Mouse (Mus musculus): Measurements from ENCODE around the gene Trim15. TPM values are rescaled to one million over a fixed set of nuclear protein-coding genes. Genes with fewer than 3 reads are reported as not detected.

The Trim15 gene
- polyA plus RNA-seq, 1 experiment from 2014 or later = 0.51 TPM

GRCm38 (mm10) chr17:36883350-36883749 is 16.3 kb upstream of the Trim15 start:
- ATAC-seq (ENCODE audit: low FRiP score) = no peak

GRCm38 (mm10) chr17:36874636-36875035 is 7.6 kb upstream of the Trim15 start:
- Histone ChIP-seq H3K36me3 (ENCODE audit: control insufficient read depth, insufficient read depth, low read length) (no peaks in the 10 kb centered on the region), H3K9me3 (ENCODE audit: control insufficient read depth, low read length) (no peaks in the 10 kb centered on the region), H3K27ac (ENCODE audit: low read depth, low read length) (no peak overlapping the region), H3K4me1 (ENCODE audit: control insufficient read depth, insufficient read depth, low read length) (no peaks in the 10 kb centered on the region), H3K4me2 (no peak overlapping the region), H3K4me3 (ENCODE audit: low read depth, low read length) (no peak overlapping the region), H3K9ac (ENCODE audit: low read length) (no peak overlapping the region), H3K27me3 (ENCODE audit: control insufficient read depth, insufficient read depth, low read length) (no peaks in the 10 kb centered on the region)
- DNase-seq (ENCODE audit: low spot score, missing footprints) = no peak
- 75% methylated on average over 4 of the region's 4 CpGs for WGBS
- ATAC-seq (ENCODE audit: low FRiP score) = no peak

More at GRCm38 (mm10) chr17:36883350-36883749, 16.3 kb upstream of the Trim15 start:
- Histone ChIP-seq H3K4me1 (ENCODE audit: control insufficient read depth, insufficient read depth, low read length) (no peaks in the 10 kb centered on the region), H3K9me3 (ENCODE audit: control insufficient read depth, low read length) (no peaks in the 10 kb centered on the region), H3K4me3 (ENCODE audit: low read depth, low read length) (no peak overlapping the region), H3K27ac (ENCODE audit: low read depth, low read length) (no peak overlapping the region), H3K9ac (ENCODE audit: low read length) (no peak overlapping the region), H3K27me3 (ENCODE audit: control insufficient read depth, insufficient read depth, low read length) (no peaks in the 10 kb centered on the region), H3K36me3 (ENCODE audit: control insufficient read depth, insufficient read depth, low read length) (no peaks in the 10 kb centered on the region), H3K4me2 (no peak overlapping the region)
- no peak for DNase-seq (ENCODE audit: low spot score, missing footprints)
- WGBS = 82% methylated on average over 2 of the region's 2 CpGs

- H3K4me2 ChIP-seq = no peak overlapping the region
- no peak for ATAC-seq (ENCODE audit: low FRiP score)
- H3K27me3 ChIP-seq (ENCODE audit: control insufficient read depth, insufficient read depth, low read length) = 0 out of 2 replicates have a peak, but pooled peaks cover 2% of the 10 kb centered on the region
- H3K36me3 ChIP-seq (ENCODE audit: control insufficient read depth, insufficient read depth, low read length) = no peaks in the 10 kb centered on the region
- no peaks in the 10 kb centered on the region for H3K9me3 ChIP-seq (ENCODE audit: control insufficient read depth, low read length)
- H3K4me1 ChIP-seq (ENCODE audit: control insufficient read depth, insufficient read depth, low read length) = no peaks in the 10 kb centered on the region
- H3K27ac ChIP-seq (ENCODE audit: low read depth, low read length) = no peak overlapping the region
- peak; percentile 62 for DNase-seq (ENCODE audit: low spot score, missing footprints)
- no peak overlapping the region for H3K9ac ChIP-seq (ENCODE audit: low read length)
- WGBS = 77% methylated on average over 25 of the region's 25 CpGs
- H3K4me3 ChIP-seq (ENCODE audit: low read depth, low read length) = no peak overlapping the region
These were observed 3.2 kb upstream of the Trim15 start for GRCm38 (mm10) chr17:36869955-36870810.

- H3K9me3 ChIP-seq (ENCODE audit: control insufficient read depth, low read length) = no peaks in the 10 kb centered on the region
- H3K27ac ChIP-seq (ENCODE audit: low read depth, low read length) = no peak within 1 kb of the TSS
- H3K4me1 ChIP-seq (ENCODE audit: control insufficient read depth, insufficient read depth, low read length) = no peaks in the 10 kb centered on the region
- H3K4me2 ChIP-seq = no peak within 1 kb of the TSS
- no peak within 1 kb of the TSS for H3K9ac ChIP-seq (ENCODE audit: low read length)
- no peak within 1 kb of the TSS for H3K4me3 ChIP-seq (ENCODE audit: low read depth, low read length)
- no peaks in the 10 kb centered on the region for H3K36me3 ChIP-seq (ENCODE audit: control insufficient read depth, insufficient read depth, low read length)
- DNase-seq (ENCODE audit: low spot score, missing footprints) (peak; percentile 65), ATAC-seq (ENCODE audit: low FRiP score) (no peak)
- 85% methylated on average over 4 of the region's 4 CpGs for WGBS
- H3K27me3 ChIP-seq (ENCODE audit: control insufficient read depth, insufficient read depth, low read length) = 0 out of 2 replicates have a peak, but pooled peaks cover 2% of the 10 kb centered on the region
These were observed 2.4 kb upstream of the Trim15 start, which contains the start of gene Trim10 for GRCm38 (mm10) chr17:36869284-36869954. Gene Trim10 (plus strand): TSS chr17:36869574.

- Histone ChIP-seq H3K4me2 (no peak overlapping the region), H3K27ac (ENCODE audit: low read depth, low read length) (no peak overlapping the region), H3K4me3 (ENCODE audit: low read depth, low read length) (no peak overlapping the region), H3K9ac (ENCODE audit: low read length) (no peak overlapping the region), H3K36me3 (ENCODE audit: control insufficient read depth, insufficient read depth, low read length) (no peaks in the 10 kb centered on the region), H3K9me3 (ENCODE audit: control insufficient read depth, low read length) (no peaks in the 10 kb centered on the region), H3K27me3 (ENCODE audit: control insufficient read depth, insufficient read depth, low read length) (0 out of 2 replicates have a peak, but pooled peaks cover 2% of the 10 kb centered on the region), H3K4me1 (ENCODE audit: control insufficient read depth, insufficient read depth, low read length) (no peaks in the 10 kb centered on the region)
- DNase-seq (ENCODE audit: low spot score, missing footprints) (peak; percentile 77), ATAC-seq (ENCODE audit: low FRiP score) (no peak)
- 81% methylated on average over 2 of the region's 2 CpGs for WGBS
These were observed 1.8 kb upstream of the Trim15 start for GRCm38 (mm10) chr17:36868836-36869235.

- Histone ChIP-seq H3K4me1 (ENCODE audit: control insufficient read depth, insufficient read depth, low read length) (no peaks in the 10 kb centered on the region), H3K9ac (ENCODE audit: low read length) (no peak overlapping the region), H3K27me3 (ENCODE audit: control insufficient read depth, insufficient read depth, low read length) (no peaks in the 10 kb centered on the region), H3K4me3 (ENCODE audit: low read depth, low read length) (no peak overlapping the region), H3K27ac (ENCODE audit: low read depth, low read length) (no peak overlapping the region), H3K9me3 (ENCODE audit: control insufficient read depth, low read length) (no peaks in the 10 kb centered on the region), H3K36me3 (ENCODE audit: control insufficient read depth, insufficient read depth, low read length) (peaks cover 7% of the 10 kb centered on the region), H3K4me2 (no peak overlapping the region)
- ATAC-seq (ENCODE audit: low FRiP score) = no peak
- 78% methylated on average over 2 of the region's 2 CpGs for WGBS
- DNase-seq (ENCODE audit: low spot score, missing footprints) = peak; percentile 26
These were observed 5.3 kb downstream of the Trim15 start for GRCm38 (mm10) chr17:36861680-36862079.

GRCm38 (mm10) chr17:36858181-36858580 is 8.8 kb downstream of the Trim15 start:
- no peak for DNase-seq (ENCODE audit: low spot score, missing footprints)
- Histone ChIP-seq H3K27ac (ENCODE audit: low read depth, low read length) (no peak overlapping the region), H3K4me3 (ENCODE audit: low read depth, low read length) (no peak overlapping the region), H3K4me1 (ENCODE audit: control insufficient read depth, insufficient read depth, low read length) (no peaks in the 10 kb centered on the region), H3K36me3 (ENCODE audit: control insufficient read depth, insufficient read depth, low read length) (peaks cover 17% of the 10 kb centered on the region), H3K27me3 (ENCODE audit: control insufficient read depth, insufficient read depth, low read length) (no peaks in the 10 kb centered on the region), H3K4me2 (no peak overlapping the region), H3K9me3 (ENCODE audit: control insufficient read depth, low read length) (no peaks in the 10 kb centered on the region), H3K9ac (ENCODE audit: low read length) (no peak overlapping the region)
- 91% methylated on average over 3 of the region's 3 CpGs for WGBS
- ATAC-seq (ENCODE audit: low FRiP score) = no peak

- Histone ChIP-seq H3K4me1 (ENCODE audit: control insufficient read depth, insufficient read depth, low read length) (no peaks in the 10 kb centered on the region), H3K27me3 (ENCODE audit: control insufficient read depth, insufficient read depth, low read length) (no peaks in the 10 kb centered on the region), H3K9me3 (ENCODE audit: control insufficient read depth, low read length) (no peaks in the 10 kb centered on the region), H3K27ac (ENCODE audit: low read depth, low read length) (no peak overlapping the region), H3K4me3 (ENCODE audit: low read depth, low read length) (no peak overlapping the region), H3K9ac (ENCODE audit: low read length) (no peak overlapping the region), H3K4me2 (no peak overlapping the region), H3K36me3 (ENCODE audit: control insufficient read depth, insufficient read depth, low read length) (peaks cover 22% of the 10 kb centered on the region)
- 95% methylated on average over 4 of the region's 4 CpGs for WGBS
- ATAC-seq (ENCODE audit: low FRiP score) (no peak), DNase-seq (ENCODE audit: low spot score, missing footprints) (no peak)
These were observed 10.8 kb downstream of the Trim15 start for GRCm38 (mm10) chr17:36856236-36856635.

- Histone ChIP-seq H3K27me3 (ENCODE audit: control insufficient read depth, insufficient read depth, low read length) (no peaks in the 10 kb centered on the region), H3K4me3 (ENCODE audit: low read depth, low read length) (no peak overlapping the region), H3K4me1 (ENCODE audit: control insufficient read depth, insufficient read depth, low read length) (no peaks in the 10 kb centered on the region), H3K4me2 (no peak overlapping the region), H3K9me3 (ENCODE audit: control insufficient read depth, low read length) (no peaks in the 10 kb centered on the region), H3K9ac (ENCODE audit: low read length) (no peak overlapping the region), H3K27ac (ENCODE audit: low read depth, low read length) (no peak overlapping the region), H3K36me3 (ENCODE audit: control insufficient read depth, insufficient read depth, low read length) (peaks cover 23% of the 10 kb centered on the region)
- ATAC-seq (ENCODE audit: low FRiP score) (no peak), DNase-seq (ENCODE audit: low spot score, missing footprints) (no peak)
- WGBS = 94% methylated on average over 3 of the region's 3 CpGs
These were observed 11.5 kb downstream of the Trim15 start for GRCm38 (mm10) chr17:36855484-36855883.
